Mouse (Mus musculus) MEL-GATA-1-ER (cell line): ENCODE measurements around the gene Rbm5.

Source experiments
- DNase-seq: peaks from one replicate; pipeline ENCODE4 v3.0.0-alpha.2; 2012; ENCODE audit warnings: low read depth; ENCODE audit errors: extremely low read depth

Gene Rbm5

DNA sequence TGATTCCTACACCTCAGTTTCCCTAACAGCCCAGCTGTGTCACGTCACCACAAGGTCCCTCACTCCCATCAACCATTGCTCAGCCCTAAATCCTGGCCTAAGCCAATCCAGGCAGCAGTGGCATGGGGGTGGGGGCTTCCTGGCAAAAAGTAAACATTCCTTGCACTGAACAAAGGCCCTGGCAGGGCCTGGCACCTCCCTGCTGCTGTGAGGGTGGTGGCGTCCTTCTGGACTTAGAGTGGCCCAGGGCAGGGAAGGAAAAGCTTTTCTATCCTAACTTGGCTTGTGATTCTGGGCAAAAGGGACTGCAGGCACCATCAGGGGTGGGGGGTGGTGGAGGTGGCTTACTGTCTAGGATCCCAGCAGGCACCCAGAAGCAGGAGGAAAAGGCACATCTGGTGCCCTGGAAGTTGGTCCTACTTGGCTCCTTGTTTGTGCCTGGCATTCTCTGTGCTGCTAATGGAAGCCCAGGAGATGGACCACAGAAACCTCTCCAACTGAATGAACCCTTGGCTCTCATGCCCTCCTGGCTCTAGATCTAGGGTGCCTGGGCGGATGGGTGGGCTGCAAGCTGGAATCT, 68.1 kb downstream of the Rbm5 start:
- DNase-seq = no peak

DNA sequence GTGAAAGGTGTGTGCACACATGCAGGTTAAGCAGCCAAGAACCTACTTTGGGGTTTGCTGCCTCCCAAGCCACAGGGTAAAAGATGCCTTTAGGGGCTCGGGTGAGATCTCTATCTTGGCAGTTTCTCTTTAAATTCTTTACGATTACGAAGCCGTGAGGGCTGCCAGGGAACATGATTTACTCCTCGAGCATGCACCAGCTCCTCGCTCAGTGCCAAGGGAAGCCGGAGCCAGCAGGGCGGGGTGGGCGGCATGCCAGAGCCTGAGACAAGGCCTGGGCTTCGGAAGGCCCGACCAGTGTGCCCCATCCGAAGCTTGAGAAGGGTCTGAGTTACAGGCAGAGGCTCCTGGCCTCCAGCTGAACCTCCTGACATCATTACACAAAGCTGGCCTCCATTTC, 69.2 kb downstream of the Rbm5 start:
- DNase-seq = no peak

DNA sequence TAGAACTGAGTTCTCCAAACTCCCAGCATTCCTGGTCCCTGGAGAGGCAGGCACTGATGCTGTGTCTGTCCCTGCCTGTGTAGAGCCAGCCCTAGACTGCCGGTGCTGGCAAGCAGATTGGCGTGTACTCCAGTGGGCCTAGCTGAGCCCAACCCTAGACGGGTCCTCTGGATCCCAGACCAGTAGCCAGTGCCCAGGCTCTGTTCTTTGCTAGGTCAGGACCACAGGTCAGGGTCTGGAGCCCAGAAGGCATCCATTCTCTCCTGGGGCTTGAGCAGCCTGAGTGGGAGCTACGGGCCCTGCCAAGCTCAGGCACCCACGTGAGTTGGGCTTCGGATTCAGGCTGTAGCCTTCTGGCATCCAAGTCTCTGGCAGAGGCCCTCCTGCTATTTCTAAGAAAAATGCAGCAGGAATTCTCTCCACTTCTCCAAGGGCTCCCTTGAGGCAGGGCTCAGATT, 70.7 kb downstream of the Rbm5 start:
- DNase-seq = no peak

DNA sequence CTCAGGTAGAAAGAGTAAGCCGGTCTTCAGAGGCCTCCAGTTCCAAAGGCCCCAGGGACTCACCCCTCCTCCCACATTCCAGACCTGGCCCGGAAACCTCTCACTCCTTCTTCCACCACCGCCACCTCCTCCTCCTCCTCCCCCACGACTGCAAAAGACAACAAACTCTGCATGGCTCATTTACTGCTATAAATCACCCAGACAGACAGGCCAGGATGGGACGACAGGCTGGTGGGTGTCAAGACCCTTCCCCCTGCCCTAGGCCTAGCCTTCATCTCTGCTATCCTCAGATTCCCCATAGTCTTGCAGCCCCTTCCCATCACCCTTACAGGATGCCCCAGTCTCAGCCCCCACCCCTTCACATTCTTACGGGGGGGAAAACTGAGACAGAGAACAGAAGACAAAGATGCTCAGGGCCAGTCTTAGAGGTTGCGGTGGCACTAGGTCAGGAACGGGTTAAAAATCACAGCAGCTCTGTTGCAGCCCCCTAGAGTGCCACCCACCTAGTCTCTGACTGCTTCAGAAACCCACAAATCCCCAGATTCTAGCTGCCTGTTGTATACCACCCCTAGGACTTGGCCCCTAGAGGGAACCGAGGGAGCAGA, 71.3 kb downstream of the Rbm5 start:
- DNase-seq = no peak

DNA sequence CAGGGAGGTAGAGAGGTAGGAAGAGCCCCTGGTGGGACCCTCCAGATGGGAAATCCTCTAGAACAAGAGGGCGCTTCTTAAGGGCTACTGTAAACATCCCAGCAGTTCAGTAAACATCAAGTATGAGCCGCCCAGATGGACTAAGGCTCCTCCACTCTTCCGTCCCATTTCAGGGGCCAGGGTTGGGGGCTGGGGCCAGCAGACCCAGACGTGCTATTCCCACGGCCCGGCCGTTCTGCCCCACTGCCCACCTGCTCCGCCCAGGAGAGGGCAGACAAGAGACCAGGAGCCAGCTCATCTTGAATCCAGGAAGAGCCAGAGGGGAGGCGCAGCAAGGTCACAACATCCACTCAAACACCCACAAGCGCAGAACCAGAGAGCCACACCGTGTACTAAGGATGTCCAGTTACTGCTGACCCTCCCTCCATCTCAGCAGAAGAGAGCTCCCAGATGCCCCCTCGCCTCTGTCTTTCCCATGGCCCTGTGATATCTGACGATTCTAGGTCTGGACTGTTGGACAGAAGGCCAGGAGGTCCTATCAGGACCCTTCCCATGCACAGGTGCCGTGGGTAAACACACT, 72.1 kb downstream of the Rbm5 start:
- no peak for DNase-seq

DNA sequence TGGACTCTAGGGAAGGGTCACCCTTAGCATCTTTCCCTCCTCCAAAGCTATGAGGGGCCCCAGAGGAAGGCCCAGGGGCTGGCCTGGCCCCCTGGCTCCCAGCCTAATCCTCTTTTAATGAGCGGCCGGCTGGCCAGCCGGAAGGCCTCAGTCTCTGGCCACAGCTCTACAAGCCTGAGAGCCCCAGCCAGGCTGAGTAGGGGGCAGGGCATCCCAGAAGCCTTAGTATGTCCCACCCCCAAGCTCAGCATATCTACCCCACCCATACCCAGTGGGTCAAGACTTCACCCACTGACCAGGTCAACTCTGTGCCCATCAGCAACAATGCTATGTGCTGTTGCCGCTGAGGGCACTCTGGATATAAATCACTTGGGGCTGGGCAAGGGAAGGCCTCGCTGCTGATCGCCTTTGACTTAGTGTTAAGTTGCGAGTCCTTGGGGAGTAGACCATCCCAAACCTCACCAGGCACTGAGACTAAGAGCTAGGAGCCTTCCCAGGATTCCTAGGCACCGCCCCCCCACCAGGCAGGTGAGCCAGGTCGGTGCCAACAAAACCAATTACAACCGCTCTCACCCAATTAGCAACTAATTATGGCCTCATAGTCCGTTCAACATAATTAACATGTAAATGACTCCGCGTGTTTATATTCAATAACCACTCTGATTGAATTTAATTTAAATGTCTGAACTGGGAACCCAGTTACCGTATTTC, 72.8 kb downstream of the Rbm5 start:
- DNase-seq = no peak

DNA sequence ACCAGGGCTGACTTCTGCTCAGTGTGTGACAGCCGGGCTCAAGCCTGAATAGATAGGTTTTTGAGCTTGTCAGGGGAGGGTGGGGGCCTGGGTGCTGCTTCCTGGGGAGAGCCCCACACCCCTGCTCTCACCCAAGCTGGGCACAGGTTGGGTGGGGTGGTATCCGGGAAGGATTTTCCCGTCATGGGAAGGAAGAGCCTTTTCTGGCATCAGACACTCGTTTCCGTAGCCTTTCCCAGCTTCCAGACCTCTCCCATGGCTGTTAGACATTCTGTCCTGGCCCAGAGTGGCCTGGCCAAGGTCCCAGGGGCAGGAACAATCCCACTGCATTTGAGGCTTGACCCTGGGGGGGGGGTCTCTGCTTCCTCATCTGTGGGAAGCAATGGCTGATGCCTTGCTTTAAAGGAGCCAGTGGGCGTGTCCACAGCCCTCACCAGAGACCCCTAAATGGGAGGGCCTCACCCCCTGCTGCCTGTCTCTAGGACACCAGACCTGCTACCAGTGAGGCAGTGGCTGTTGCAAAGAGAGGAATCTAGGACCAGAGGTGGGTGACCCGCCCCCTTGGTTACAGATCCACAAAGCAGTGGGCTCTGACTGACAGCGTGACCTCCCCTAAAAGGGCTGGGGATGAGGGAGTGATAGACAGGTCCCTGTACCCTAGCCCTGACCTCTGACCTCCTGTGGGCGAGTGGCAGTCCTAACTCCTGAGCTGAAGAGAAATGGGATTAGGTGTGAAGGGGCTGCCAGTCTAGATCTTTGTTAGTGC, 73.8 kb downstream of the Rbm5 start:
- DNase-seq = no peak

DNA sequence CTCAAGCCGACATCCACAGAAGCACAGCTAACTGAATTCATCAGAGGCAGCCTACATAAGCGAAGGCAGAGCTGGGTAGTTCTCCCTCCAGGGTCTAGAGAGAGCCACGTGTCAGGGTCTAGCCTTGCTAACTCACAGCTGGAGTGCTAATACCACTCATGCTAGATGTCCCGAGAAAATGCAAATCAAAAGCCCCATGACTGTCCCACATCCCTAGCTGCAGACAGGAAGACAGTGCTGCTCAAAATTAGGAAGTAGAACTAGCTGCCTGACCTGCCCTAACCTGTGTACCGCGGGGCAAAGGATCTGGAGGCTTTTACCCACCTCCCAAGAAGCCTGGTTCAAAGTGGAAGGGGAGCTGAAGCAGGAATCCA, 74.7 kb downstream of the Rbm5 start:
- DNase-seq = no peak

DNA sequence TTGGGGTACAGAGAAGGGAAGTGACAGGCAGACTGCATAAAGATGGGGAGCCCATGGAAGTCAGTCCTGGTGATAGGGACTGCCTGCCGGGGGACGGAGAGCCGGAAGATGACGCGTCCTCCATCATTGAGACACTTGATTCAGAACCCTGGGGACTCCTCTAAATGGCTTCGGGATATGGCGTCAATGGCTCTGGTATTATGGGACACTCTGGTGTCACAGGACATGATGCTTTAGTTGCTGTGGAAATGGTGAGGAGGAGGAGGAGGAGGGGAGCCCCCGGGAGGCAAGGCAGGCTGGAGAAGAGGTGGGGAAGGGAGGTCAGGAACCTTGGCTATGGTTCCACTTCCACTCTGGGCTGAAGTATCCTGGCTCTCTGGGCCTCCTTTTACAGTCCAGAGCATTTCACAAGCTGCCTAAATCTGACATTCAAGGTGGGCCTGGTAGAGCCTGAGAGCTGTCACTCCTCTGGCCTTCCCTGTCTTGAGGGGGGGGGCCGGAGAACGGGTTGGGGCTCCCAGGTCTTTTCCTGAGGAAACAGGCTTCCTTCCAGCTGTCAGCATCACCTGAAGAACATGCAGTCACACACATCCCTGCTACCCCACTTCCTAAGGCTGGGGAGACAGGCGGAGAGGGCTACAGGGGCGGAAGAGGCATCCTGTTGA, 75.2 kb downstream of the Rbm5 start:
- DNase-seq = no peak

DNA sequence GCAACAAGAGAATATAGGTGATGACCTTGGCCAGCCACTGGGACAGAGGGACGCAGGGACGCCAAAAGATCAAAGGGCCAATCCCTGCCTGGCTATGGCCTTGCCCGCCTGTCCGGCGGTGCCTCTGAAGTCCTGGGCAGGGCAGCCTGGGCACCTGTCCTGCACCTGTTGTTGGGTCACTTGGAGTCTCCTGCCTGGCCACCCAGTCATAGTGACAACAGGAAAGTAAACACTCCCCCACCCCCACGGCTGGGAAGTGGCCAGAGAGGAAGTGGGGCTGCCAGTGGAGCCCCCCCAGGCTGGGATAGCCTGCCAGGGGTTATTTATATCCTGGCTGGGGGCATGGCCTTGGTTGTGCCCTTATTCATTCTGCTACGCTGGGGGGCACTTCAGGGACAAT, 76.2 kb downstream of the Rbm5 start:
- DNase-seq = no peak

DNA sequence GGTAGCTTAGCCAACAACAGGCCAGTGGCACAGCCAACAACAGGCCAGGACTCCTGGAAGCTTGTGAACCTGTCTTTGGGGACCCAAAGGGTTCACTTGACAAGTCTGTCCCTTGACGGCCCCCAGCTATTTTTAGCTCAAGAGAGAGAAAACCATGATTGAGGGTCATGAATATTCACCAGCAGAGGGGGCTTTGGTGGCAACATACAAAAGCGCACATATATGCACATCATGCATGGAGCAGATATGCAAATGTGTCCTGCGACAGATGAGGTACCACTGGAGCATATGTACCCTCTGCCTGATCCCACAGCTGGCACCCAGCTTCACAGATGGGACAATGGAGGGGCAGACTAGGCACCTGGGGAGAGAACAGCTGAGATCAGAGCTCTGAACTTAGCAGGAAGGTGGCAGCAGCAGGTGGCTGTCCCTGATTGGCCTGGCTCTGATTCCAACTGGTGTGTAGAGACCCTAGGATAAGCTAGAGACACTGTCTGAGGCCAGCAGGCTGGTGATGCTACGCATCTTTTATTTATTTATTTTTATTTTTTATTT, 77.3 kb downstream of the Rbm5 start:
- no peak for DNase-seq

DNA sequence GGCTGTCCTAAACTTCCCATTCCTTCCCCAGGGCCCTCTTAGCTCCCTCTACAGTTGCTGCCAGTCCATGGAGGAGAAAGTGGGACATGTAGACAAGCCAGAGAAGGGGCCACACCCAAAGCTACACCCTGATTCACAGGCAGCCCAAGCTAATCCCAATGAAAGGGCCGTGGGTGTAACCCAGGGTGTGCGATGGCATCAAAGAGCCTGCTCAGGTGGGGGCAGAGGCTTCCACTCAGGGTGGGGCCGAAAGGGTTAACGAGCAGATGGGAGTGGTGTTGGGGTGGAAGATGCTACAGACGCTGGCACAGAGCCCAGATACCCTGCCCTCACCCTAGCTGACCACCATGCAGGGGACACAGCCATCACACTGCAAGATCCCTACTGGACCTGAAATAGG, 78.0 kb downstream of the Rbm5 start:
- DNase-seq = no peak

DNA sequence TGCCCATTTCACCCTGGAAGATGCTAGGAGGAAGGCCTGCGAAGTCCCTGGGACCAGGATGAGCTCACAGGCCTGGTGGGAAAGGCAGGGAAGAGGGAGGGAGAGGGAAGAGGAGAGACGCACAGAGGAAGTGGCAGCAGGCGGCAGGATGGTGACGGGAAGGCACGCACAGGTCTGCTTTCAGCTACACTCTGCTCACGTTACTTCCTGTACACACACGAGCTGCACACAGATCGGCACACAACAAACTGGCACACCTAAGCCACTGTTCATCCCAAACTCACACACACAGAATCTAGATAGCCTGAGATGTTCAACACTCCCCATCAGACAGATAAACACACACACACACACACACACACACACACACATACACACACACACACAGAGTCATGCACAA, 80.4 kb downstream of the Rbm5 start:
- no peak for DNase-seq
